Mouse (Mus musculus) liver, embryonic 13.5 days (tissue): ENCODE measurements around the gene Upf3b. TPM values are rescaled to one million over a fixed set of nuclear protein-coding genes. Genes with fewer than 3 reads are reported as not detected.
"Not testable (repeated sequence)": the region's sequence is repeated elsewhere in the genome, so short reads cannot be mapped to it uniquely, and the experiment has no call there.

Experiments
- ATAC-seq: fragments of 200-750 bp; cut with Nextera tagmentation; 2 replicates; pipeline ENCODE4 v1.8.0; 2017; ENCODE audit warnings: low read depth, mild to moderate bottlenecking, moderate number of reproducible peaks, moderate library complexity
- DNase-seq: peaks from one replicate; pipeline ENCODE4 v3.0.0; 2022
- H3K27ac ChIP-seq: fragments of 300-500 bp; sonication (generic); 2 replicates; pipeline ENCODE4 v1.5.1; 2015; ENCODE audit warnings: moderate library complexity, mild to moderate bottlenecking, inconsistent platforms
- H3K27me3 ChIP-seq: fragments of 300-500 bp; sonication (generic); 2 replicates; pipeline ENCODE4 v1.6.1; 2015; ENCODE audit warnings: mild to moderate bottlenecking, inconsistent platforms
- H3K36me3 ChIP-seq: fragments of 300-500 bp; sonication (generic); 2 replicates; pipeline ENCODE4 v1.6.1; 2015; ENCODE audit warnings: mild to moderate bottlenecking, inconsistent platforms
- H3K4me1 ChIP-seq: fragments of 300-500 bp; sonication (generic); replicated peaks from 2 replicates; pipeline ENCODE4 v1.6.1; 2015; ENCODE audit warnings: inconsistent platforms
- H3K4me2 ChIP-seq: fragments of 300-500 bp; sonication (generic); 2 replicates; pipeline ENCODE4 v1.6.1; 2015; ENCODE audit warnings: inconsistent platforms, mild to moderate bottlenecking, moderate library complexity
- H3K4me3 ChIP-seq: fragments of 300-500 bp; sonication (generic); replicated peaks from 2 replicates; pipeline ENCODE4 v1.5.1; 2015; ENCODE audit warnings: mild to moderate bottlenecking, inconsistent platforms
- H3K9ac ChIP-seq: fragments of 300-500 bp; sonication (generic); 2 replicates; pipeline ENCODE4 v1.6.1; 2015; ENCODE audit warnings: mild to moderate bottlenecking, inconsistent platforms
- H3K9me3 ChIP-seq: fragments of 300-500 bp; sonication (generic); replicated peaks from 2 replicates; pipeline ENCODE4 v1.6.1; 2016; ENCODE audit warnings: inconsistent platforms
- WGBS: fragments of 180-500 bp; shearing (Covaris S2); methylation state at CpG from one replicate; pipeline ENCODE4 v1.1.7; 2015; ENCODE audit not compliant: insufficient replicate concordance; 5-methylcytosine and 5-hydroxymethylcytosine counted together
- polyA plus RNA-seq: library from polyadenylated mRNA; unstranded; fragments of >200 nt; fragmentation: Nextera tagmentation; extraction: Ambion mirVana; gene quantifications from 2 replicates; pipeline ENCODE4 v1.2.1, GENCODE M21; 2015

Gene Upf3b
- polyA plus RNA-seq, 1 experiment from 2014 or later, result 13.0 TPM

- 9% methylated on average over 27 of the region's 27 CpGs for WGBS
- ATAC-seq, result peak; percentile 88
- no peaks in the 10 kb centered on the region for H3K9me3 ChIP-seq
- peak overlapping the region; percentile 88 for H3K27ac ChIP-seq
- peak overlapping the region; percentile 77 for H3K4me2 ChIP-seq
- DNase-seq, result no peak
- peak overlapping the region; percentile 78 for H3K9ac ChIP-seq
- peak overlapping the region; percentile 68 for H3K4me3 ChIP-seq
- H3K4me1 ChIP-seq, result peaks cover 4% of the 10 kb centered on the region
- 0 out of 2 replicates have a peak, but pooled peaks cover 8% of the 10 kb centered on the region for H3K36me3 ChIP-seq
- no peaks in the 10 kb centered on the region for H3K27me3 ChIP-seq
These were observed 463 bp downstream of the Upf3b start for GRCm38 (mm10) chrX:37109526-37110192.

- no peak overlapping the region for H3K4me2 ChIP-seq
These were observed 6.3 kb downstream of the Upf3b start for GRCm38 (mm10) chrX:37103826-37104225.

GRCm38 (mm10) chrX:37098681-37099080 is 11.4 kb downstream of the Upf3b start:
- no peaks in the 10 kb centered on the region for H3K9me3 ChIP-seq
- no peak overlapping the region for H3K4me3 ChIP-seq
- no peaks in the 10 kb centered on the region for H3K4me1 ChIP-seq
- H3K27ac ChIP-seq, result no peak overlapping the region
- ATAC-seq (no peak), DNase-seq (no peak)
- no peak overlapping the region for H3K4me2 ChIP-seq
- H3K36me3 ChIP-seq, result peaks cover 50% of the 10 kb centered on the region
- H3K27me3 ChIP-seq, result no peaks in the 10 kb centered on the region
- WGBS, result 81% methylated on average over 3 of the region's 3 CpGs
- no peak overlapping the region for H3K9ac ChIP-seq

More at GRCm38 (mm10) chrX:37103826-37104225, 6.3 kb downstream of the Upf3b start:
- peaks cover 3% of the 10 kb centered on the region for H3K4me1 ChIP-seq
- ATAC-seq, result no peak
- no peak for DNase-seq
- no peak overlapping the region for H3K27ac ChIP-seq
- no peak overlapping the region for H3K4me3 ChIP-seq
- no peak overlapping the region for H3K9ac ChIP-seq
- H3K9me3 ChIP-seq, result no peaks in the 10 kb centered on the region
- no peaks in the 10 kb centered on the region for H3K27me3 ChIP-seq
- peaks cover 29% of the 10 kb centered on the region for H3K36me3 ChIP-seq
- 68% methylated on average over 2 of the region's 2 CpGs for WGBS

GRCm38 (mm10) chrX:37095106-37095768 is 14.9 kb downstream of the Upf3b start:
- WGBS, result 73% methylated on average over 11 of the region's 11 CpGs

GRCm38 (mm10) chrX:37091457-37091856 is 18.7 kb downstream of the Upf3b start:
- no peak for ATAC-seq
- Histone ChIP-seq H3K9ac (no peak overlapping the region), H3K27me3 (no peaks in the 10 kb centered on the region), H3K9me3 (no peaks in the 10 kb centered on the region), H3K4me3 (no peak overlapping the region), H3K4me1 (peaks cover 2% of the 10 kb centered on the region; the same call in 1 of the 2 replicates), H3K36me3 (peaks cover 27% of the 10 kb centered on the region), H3K4me2 (no peak overlapping the region), H3K27ac (no peak overlapping the region)
- 80% methylated on average over 3 of the region's 3 CpGs for WGBS
- DNase-seq, result no peak

More at GRCm38 (mm10) chrX:37095106-37095768, 14.9 kb downstream of the Upf3b start:
- Histone ChIP-seq H3K4me3 (no peak overlapping the region), H3K36me3 (peaks cover 54% of the 10 kb centered on the region), H3K27me3 (no peaks in the 10 kb centered on the region), H3K9me3 (no peaks in the 10 kb centered on the region), H3K4me2 (no peak overlapping the region), H3K27ac (no peak overlapping the region), H3K4me1 (no peaks in the 10 kb centered on the region), H3K9ac (no peak overlapping the region)
- DNase-seq (no peak), ATAC-seq (no peak)

GRCm38 (mm10) chrX:37088778-37089177 is 21.3 kb downstream of the Upf3b start:
- no peaks in the 10 kb centered on the region for H3K9me3 ChIP-seq
- H3K4me2 ChIP-seq, result no peak overlapping the region
- H3K4me3 ChIP-seq, result no peak overlapping the region
- WGBS, result 74% methylated on average over 1 of the region's 1 CpGs
- H3K9ac ChIP-seq, result no peak overlapping the region
- peaks cover 16% of the 10 kb centered on the region for H3K36me3 ChIP-seq
- DNase-seq (no peak), ATAC-seq (no peak)
- peaks cover 9% of the 10 kb centered on the region for H3K4me1 ChIP-seq
- H3K27me3 ChIP-seq, result no peaks in the 10 kb centered on the region
- no peak overlapping the region for H3K27ac ChIP-seq

- H3K4me2 ChIP-seq, result peak overlapping the region; percentile 77
- 15% methylated on average over 9 of the region's 9 CpGs for WGBS
- H3K27ac ChIP-seq, result peak overlapping the region; percentile 87
- H3K9me3 ChIP-seq, result no peaks in the 10 kb centered on the region
- peaks cover 19% of the 10 kb centered on the region for H3K4me1 ChIP-seq
- peak overlapping the region; percentile 70 for H3K4me3 ChIP-seq
- no peaks in the 10 kb centered on the region for H3K27me3 ChIP-seq
- DNase-seq (no peak), ATAC-seq (peak; percentile 70)
- peak overlapping the region; percentile 63 for H3K9ac ChIP-seq
- H3K36me3 ChIP-seq, result peaks cover 29% of the 10 kb centered on the region
These were observed 24.5 kb downstream of the Upf3b start for GRCm38 (mm10) chrX:37085665-37086064.

- DNase-seq, result peak; percentile 85
- Histone ChIP-seq H3K36me3 (peaks cover 29% of the 10 kb centered on the region), H3K9ac (peak within 1 kb of the TSS; percentile 82), H3K4me3 (peak within 1 kb of the TSS; percentile 70), H3K4me2 (peak within 1 kb of the TSS; percentile 77), H3K27ac (peak within 1 kb of the TSS; percentile 87), H3K9me3 (no peaks in the 10 kb centered on the region), H3K4me1 (peaks cover 19% of the 10 kb centered on the region), H3K27me3 (no peaks in the 10 kb centered on the region)
- ATAC-seq, result peak; percentile 93
- 10% methylated on average over 38 of the region's 38 CpGs for whole genome bisulfite sequencing
These were observed 25.0 kb downstream of the Upf3b start, which contains the start of gene Rpl39 for GRCm38 (mm10) chrX:37084927-37085660. Gene Rpl39, minus strand, starts transcription at chrX:37085402.

- H3K36me3 ChIP-seq, result peaks cover 29% of the 10 kb centered on the region
These were observed 25.7 kb downstream of the Upf3b start for GRCm38 (mm10) chrX:37084318-37084926.

GRCm38 (mm10) chrX:37081194-37081593 is 28.9 kb downstream of the Upf3b start:
- Histone ChIP-seq H3K9ac (no peak overlapping the region), H3K4me1 (peaks cover 14% of the 10 kb centered on the region), H3K9me3 (no peaks in the 10 kb centered on the region), H3K4me3 (no peak overlapping the region), H3K4me2 (no peak overlapping the region), H3K27me3 (no peaks in the 10 kb centered on the region), H3K36me3 (peaks cover 29% of the 10 kb centered on the region), H3K27ac (no peak overlapping the region)
- no peak for DNase-seq
- 41% methylated on average over 6 of the region's 6 CpGs for WGBS
- no peak for ATAC-seq

More at GRCm38 (mm10) chrX:37084318-37084926, 25.7 kb downstream of the Upf3b start:
- Histone ChIP-seq H3K27me3 (no peaks in the 10 kb centered on the region), H3K27ac (peak overlapping the region; percentile 87), H3K4me2 (peak overlapping the region; percentile 77), H3K9me3 (no peaks in the 10 kb centered on the region), H3K4me1 (peaks cover 19% of the 10 kb centered on the region), H3K4me3 (peak overlapping the region; percentile 70), H3K9ac (peak overlapping the region; percentile 82)
- DNase-seq (peak; percentile 9), ATAC-seq (peak; percentile 37; the same call in 1 of the 2 replicates)
- 11% methylated on average over 19 of the region's 19 CpGs for WGBS

- not testable (repeated sequence) for H3K27me3 ChIP-seq, H3K4me1 ChIP-seq, ATAC-seq, H3K9me3 ChIP-seq, H3K9ac ChIP-seq, DNase-seq, H3K4me2 ChIP-seq, H3K4me3 ChIP-seq, H3K27ac ChIP-seq
- 53% methylated on average over 4 of the region's 4 CpGs for WGBS
- H3K36me3 ChIP-seq, result peaks cover 29% of the 10 kb centered on the region
These were observed 29.8 kb downstream of the Upf3b start for GRCm38 (mm10) chrX:37080345-37080744.
